Mouse (Mus musculus) CD4-positive helper T cell, adult 2 months (primary cell): Measurements from ENCODE around the gene Cd200r4.
"Not testable (repeated sequence)": the region's sequence is repeated elsewhere in the genome, so short reads cannot be mapped to it uniquely, and the experiment has no call there.

ENCODE experiments used
- DNase-seq: peaks from one replicate; pipeline ENCODE4 v3.0.0-alpha.2; 2012; ENCODE audit warnings: low read depth, missing footprints, low spot score

The Cd200r4 gene

DNA sequence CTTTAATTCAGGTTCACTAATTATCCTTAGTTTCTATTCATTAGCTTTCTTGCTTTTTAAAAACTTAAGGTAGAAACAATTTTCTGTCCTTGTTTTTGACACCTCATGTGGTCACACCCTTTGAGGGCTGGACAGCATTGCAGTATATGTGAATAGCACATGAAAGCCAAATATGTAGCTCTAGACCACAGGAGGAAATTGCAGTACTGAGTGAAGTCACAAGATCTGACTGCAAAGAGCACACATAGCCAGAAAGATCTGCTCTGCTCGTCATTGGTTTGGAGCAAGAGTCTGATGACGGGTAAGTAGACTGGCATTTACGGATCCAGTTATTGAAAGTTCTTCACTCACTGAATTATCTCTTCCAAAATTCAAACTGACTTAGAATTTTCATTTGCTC lies at the start of gene Cd200r4:
Gene Cd200r4, plus strand, starts transcription at position 190 of the 400 bp plus-strand sequence.
- peak; percentile 41 for DNase-seq

DNA sequence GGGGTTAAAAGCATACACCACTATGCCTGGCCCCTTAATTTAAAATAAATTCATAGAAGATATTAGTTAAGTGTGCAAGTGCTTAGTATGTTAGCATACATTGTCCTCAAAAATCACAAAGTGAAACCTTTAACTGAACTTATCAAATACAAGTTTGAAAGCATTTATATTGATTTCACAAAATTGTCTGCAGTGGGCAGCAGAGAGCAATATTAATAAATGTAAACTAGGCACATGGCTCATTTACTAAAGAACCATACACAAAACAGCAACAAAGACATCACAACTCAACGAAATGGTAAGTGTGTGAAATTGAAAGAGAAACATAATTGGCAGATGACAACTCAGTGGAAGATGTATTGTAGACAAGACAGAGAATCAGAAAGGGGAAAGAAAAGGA lies 49.7 kb upstream of the Cd200r4 start:
- peak; percentile 47 for DNase-seq

DNA sequence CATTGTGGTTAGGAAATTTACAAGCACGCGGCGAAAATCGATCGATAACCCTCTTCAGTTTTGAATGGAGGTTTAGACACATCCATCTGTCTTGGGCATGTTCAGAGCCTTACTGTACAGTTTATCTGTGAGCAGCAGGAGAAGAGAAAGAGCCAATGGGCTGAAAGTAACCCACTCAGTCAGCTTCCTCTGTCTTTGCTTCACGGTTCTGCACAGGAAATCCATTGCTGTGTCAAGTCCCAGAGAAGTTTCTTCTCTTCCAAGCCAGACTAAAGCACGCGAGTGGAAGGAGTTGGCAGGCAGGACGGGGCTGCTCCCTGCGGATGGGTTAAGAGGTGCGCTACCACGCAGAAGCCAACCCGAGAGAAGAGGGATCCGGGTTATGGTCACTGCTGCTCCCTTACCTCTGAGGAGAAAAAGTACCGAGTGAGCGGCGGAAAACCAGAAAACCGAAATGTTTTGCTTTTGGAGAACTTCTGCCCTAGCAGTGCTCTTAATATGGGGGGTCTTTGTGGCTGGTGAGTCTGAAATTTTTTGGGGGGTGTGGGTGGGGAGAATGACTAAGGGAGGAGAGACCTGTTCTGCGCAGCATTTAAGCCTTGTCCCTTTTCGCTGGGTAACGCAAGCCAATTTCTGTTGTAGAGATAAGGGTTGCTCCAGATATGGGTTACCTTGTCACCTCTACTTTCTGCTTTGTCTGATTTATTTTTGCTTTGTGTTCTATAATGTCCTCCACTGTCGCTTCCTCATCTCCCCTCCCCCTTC lies 45.8 kb upstream of the Cd200r4 start, which contains the start of gene Cd200r1:
Gene Cd200r1, plus strand, starts transcription at position 182 of the 765 bp plus-strand sequence.
- peak; percentile 65 for DNase-seq

DNA sequence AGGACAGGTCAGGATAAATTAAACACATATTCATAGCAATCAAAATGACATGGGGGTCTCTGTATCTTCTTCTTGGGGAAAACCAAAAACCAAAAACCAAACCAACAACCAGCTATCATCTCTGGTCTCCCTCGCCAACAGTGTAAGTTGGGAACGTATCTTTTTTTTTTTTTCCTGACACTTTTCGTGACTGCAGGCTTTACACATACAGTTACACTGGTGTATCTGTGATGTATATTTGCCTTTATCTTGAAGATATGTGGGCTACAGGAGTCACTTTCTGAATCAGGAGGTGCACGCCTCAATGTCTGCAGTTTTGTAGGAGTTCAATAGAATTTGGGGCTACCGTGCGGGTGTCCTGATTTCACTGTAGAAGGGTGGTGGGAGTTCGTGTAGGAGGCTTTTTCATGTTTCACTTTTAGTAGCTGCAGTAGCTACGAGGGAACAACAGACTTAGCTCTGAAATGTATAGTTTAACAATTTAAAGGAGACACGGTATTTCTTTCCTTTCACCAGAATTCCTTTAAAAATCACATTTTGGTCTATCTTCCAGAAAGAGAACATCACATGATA lies 45.1 kb upstream of the Cd200r4 start:
- DNase-seq, result peak; percentile 50

DNA sequence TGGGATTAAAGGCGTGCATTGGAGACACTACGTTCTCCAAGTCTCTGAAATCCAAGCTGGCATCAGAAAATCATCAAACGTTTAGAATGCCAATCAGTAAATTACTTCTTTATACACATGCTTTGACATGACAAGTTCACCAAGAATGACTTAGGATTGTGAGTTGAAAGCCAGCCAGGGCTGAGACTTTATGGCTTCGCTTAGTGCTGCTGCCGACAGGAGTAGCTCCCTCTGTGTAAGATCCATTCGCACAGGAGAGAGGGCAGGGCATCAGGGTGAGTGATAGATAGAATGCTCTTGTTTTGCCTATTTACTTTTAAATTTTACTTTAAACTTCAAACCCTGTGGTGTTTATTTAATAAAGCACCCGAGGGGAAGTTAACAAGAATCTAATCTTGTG lies 44.0 kb upstream of the Cd200r4 start:
- no peak for DNase-seq

DNA sequence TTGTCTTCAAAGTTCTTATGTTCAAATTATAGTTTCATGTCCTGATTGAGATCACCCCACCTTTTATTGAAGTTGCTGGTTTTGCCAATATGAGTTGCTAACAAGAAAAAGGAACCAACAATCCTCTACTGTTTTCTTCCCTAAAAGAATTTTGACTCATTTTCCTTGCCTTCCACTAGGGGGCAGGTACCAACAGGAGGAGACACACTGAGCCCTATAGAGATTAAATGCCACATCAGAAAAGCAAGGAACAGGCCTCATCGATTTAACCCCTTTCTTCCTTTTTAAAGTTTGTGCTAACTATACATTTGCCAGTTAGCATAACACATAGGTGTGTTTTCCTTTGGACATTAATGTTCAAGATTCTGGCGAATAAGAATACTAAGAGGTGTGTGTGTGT lies 43.6 kb upstream of the Cd200r4 start:
- peak; percentile 67 for DNase-seq

DNA sequence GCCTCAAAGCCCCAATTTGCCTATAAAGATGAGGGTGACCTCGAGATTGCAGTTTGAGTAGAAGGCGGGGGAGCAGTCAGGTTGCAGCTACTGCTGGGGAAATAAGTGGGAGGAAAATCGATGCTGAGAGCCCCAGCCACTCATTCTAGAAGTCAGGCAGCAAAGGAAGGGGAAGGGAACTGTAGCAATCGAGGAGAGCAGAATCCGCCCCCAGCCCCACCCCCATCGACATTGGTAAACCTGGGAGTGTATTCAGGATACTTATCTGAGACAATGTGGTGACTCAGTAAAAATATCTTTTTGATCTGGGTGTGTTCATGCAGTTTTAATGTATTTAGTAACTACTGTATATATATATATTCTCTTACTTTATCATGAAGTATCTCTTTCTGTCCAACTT lies 39.0 kb upstream of the Cd200r4 start:
- peak; percentile 55 for DNase-seq

DNA sequence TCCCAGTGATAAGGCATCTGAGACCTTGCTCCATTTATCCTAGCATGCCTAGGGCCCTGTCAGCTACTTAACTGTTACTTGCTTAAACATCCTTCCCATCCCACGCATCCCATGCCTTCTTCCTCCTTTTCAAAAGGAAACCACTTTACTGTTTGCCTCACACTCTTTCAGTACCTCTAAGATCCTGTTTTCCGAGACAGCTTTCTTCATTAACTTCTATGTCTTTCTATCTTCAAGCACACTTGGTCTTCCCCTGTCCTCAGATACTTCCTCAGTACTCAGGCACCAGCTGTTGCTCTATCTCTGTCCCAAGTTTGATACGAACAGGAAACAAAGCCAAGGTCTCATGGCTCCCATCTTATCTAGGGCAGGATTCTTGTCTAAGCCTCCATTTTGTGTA lies 37.9 kb upstream of the Cd200r4 start:
- DNase-seq, result no peak

DNA sequence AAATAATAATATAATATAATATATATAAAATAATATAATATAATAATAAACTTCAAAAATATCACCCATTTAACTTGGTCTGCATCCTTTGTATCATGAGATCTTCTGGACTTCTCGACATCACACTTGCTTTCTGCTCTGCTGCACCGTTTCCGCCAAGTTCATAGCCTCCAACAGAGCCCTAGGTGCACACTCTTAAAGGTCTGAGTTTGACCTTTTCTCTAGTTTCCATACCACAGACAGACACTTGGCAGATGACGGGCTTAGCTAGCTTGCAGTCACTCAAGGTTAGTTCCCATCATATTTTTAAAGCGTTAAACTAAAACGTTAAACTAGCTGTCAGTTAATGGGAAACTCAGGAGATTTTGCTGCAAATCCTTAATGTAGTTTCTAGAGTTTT lies 37.3 kb upstream of the Cd200r4 start:
- DNase-seq, result peak; percentile 30

DNA sequence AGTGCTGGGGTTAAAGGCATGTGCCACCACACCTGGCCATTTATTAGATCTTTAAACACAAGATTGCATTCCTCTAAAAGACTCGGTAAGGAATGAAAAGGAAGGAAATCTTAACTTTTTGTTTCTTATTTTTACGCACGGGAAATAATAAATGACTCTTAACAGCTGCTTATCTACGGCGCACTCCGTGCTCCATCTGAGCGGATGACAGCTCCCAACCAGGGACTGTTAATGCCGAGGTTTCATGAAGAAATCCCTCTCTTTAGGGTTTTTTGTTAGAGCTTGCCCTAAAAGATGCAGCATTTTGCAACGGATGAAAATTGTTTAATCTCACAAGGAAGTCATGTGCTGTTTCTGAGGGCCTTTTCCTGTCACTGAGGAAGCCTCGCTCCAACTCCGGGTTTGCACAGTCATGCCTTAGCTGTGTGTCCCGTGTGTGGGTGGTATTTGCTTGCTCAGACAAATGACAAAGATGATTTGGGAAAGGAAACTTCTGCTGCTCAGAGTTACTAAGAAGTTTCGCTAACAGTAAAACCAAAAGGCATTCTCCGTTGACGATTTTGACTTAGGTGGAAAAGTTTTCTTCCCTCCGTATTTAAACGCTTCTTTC lies 32.9 kb upstream of the Cd200r4 start:
- peak; percentile 75 for DNase-seq

DNA sequence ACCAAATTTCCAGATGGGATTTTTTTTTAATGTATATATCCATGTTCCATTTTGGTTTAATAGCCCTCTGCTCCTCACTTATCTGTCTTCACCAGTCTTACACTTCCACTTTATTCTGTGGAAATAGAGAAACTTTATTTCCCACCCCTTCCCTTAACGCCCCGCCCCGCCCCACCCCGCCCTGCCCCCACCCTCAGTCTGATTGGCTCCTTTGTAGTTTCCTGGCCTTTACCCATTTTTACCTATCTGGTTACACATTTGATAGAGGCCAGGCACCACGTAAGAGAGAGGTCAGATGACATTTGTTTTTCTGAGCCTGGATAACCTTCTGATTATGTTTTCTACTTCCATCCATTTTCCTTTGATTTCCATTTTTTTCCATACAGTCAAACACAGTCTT lies 32.0 kb upstream of the Cd200r4 start:
- no peak for DNase-seq

DNA sequence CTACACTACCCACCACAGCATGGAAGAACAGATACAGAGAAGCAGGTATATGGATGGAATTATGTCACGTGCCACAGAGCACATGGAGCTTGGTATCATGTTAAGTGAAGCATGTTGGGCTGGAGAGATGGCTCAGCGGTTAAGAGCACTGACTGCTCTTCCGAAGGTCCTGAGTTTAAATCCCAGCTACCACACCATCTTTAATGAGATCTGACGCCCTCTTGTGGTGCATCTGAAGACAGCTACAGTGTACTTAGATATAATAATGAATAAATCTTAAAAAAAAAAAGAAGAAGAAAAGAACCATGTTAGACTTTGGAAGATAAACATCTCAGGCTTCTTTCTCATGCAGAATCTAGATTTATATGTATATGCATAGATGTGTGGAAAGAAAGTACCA lies 30.8 kb upstream of the Cd200r4 start:
- DNase-seq, result peak; percentile 32

DNA sequence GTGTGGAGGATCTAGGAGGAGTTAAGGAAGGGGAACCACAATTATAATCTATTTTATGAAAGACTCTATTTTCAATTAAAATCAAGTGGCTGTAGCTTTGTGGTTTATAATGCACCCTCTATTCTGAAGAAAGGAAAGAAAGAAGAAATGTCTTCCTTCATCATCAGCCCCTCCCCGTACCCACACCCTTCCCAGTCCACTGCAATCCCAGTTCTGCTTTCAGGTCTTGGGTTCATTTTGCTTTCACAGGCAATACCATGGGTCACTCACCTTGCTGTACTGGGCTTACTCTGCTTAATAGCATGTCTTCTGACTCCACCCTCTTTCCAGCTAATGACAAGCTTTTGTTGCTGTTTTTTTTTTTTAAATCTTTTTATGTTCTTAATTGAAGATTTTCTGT lies 24.6 kb upstream of the Cd200r4 start:
- no peak for DNase-seq

DNA sequence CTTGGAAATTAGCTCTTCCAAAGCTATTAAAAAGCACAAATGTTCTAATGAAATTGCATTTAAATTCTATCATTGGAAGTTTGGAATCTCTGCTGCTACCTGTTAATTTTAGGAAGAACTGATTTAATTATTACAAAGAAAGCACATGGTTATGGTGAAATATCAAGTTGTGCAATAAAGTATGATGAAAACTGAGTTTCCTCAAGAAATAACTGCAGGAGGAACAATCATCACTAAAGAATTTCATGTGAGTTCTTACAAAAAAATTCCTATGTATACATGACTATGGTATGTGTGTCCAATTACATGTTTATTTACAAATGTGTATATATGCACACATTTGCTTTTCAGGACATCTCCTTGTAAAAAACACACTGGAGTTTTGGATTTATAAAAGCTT lies 17.1 kb upstream of the Cd200r4 start:
- no peak for DNase-seq

DNA sequence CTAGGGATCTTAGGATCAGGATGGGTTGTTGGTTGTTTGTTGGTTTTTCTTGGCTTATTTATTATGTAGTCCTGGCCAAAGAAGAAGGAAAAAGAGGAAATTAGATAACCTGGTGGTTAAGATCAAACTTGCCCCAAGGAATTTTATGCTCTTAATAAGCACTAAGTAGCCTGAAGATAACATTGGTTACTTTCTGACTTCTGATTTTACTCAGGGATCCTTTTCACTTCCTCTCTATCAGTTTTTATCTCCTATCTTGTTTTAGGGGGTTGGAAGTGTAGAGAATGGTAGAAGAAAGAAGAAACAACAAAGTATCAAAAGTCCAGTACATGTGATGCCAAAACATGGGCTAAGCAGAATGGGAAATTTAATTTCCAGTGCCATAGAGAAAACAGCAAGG lies 5.6 kb upstream of the Cd200r4 start:
- no peak for DNase-seq

DNA sequence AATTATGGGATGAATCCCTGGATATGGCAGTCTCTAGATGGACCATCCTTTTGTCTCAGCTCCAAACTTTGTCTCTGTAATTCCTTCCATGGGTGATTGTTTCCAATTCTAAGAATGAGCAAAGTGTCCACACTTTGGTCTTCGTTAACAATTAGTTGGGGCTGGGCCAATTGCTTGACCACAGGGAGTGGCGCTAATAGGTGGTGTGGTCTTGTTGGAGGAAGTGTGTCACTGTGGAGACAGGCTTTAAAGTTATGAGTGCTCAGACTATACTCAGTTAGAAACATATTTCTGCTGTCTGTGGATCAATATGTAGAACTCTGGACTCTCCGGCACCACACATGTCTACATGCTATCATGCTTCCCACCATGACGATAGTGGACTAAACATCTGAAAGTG lies 1.3 kb upstream of the Cd200r4 start:
- not testable (repeated sequence) for DNase-seq

DNA sequence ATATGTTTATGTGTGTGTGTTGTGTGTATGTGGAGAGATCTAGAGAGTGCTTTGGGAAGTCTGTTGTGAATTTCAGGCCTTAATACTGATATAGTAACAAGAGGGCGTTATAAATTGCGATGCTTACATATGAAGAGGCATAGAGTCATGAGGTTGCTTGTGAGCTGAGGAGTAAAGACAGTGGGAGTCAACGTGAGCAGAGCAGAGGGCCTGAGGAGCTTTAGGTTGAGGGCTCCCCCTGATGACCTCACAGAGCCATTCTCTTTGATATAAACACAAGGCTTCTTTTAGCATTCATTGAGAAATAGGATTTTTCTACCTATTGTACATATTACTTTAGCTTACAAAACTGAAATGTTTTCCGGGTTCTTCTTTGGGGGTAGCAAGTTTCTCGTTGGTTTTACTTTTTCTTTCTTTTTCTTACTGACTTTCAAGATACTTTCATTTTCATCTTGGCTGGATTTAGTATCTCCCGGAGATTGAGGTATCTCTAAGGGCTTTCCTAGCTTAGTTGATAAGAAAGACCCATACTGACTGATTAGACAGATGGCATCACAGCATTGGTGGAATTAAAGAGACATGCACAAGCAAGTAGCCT lies 1.0 kb downstream of the Cd200r4 start:
- peak; percentile 48 for DNase-seq

DNA sequence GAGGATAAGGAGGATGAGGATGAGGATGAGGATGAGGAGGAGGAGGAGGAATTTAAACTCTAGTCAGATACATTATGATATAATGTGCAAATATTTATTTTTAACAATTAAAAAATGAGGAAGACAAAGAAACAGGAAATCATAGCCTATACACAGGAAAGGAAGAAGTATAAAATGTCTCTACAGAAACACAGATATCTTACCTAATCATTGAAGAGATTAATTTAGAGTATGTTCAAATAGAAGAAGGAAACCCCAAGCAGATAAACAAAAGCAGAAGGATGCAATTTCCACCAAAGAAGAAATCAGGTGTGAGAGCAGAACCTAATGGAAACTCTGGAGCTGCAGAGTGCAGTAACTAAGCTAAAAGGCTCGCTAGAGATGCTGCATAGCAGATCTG lies 6.5 kb downstream of the Cd200r4 start:
- no peak for DNase-seq

DNA sequence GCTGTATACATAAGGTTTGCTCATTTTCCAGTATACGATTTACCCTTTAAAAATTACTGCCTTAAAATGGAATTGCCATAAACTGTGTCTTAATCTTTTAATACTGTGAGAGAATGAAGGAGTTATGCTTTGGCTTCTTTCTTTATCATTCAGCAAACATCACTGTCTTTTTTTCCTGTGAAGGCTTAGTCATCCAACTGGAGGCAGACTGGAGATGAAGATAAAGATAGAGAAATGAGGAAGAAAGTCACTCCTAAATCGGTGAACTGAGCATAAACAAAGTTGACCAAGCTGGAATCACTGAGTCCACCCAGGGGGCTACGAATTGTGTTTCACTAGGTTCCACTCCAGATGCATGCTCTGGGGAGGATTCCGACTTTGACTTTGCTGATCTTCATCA lies 9.0 kb downstream of the Cd200r4 start:
- no peak for DNase-seq

DNA sequence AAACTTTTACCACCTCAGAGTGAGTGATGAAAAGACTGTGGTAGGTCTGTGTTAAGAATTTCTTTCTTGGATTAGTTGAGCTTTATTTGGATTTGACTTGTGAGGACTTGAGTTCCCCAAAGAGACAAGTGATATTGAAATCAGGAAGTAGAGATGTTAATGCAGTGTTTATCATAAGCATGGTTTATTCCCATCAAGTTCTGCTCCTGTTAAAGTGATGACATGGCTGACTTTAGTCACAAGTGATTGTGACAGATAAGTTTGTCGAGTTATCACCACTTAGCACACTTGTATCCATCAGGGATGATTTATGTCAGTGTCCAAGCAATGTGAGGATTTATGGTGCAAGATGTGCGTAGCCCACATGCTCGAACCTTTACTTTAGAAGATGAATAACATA lies 20.8 kb downstream of the Cd200r4 start:
- DNase-seq, result no peak

DNA sequence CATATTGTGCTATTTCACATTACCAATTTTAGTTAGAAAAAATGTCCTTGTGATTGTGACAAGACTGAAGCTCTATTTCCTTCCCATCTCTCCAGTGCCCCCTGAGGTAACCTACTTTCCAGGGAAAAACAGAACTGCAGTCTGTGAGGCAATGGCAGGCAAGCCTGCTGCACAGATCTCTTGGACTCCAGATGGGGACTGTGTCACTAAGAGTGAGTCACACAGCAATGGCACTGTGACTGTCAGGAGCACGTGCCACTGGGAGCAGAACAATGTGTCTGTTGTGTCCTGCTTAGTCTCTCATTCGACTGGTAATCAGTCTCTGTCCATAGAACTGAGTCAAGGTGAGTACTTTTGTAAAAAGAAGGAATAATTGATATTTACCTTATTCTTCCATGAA lies 21.7 kb downstream of the Cd200r4 start:
- DNase-seq, result not testable (repeated sequence)

DNA sequence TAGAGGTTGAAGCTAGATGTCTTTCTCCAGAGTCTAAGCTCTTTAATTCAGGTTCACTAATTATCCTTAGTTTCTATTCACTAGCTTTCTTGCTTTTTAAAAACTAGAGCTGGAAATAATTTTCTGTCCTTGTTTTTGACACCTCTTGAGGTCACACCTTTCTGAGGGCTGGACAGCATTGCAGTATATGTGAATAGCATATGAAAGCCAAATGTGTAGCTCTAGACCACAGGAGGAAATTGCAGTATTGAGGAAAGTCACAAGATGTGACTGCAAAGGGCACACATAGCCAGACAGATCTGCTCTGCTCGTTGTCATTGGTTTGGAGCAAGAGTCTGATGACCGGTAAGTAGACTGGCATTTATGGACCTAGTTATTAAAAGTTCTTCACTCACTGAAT lies 55.3 kb downstream of the Cd200r4 start, which contains the start of gene Cd200r2:
Gene Cd200r2, plus strand, starts transcription at position 301 of the 400 bp plus-strand sequence.
- DNase-seq, result no peak
